Mouse (Mus musculus): Measurements from ENCODE around the gene Alcam. TPM values are rescaled to one million over a fixed set of nuclear protein-coding genes. Genes with fewer than 3 reads are reported as not detected.

Gene Alcam
- 93.8 TPM for polyA plus RNA-seq (2015; fragmentation: Illumina TruSeq; extraction: RNeasy Lipid Tissue Mini Kit (QIAGEN cat#74804); ENCODE audit: low read depth, low replicate concordance)

GRCm38 (mm10) chr16:52453971-52454514, at the start of gene Alcam:
Gene Alcam (minus strand): TSS chr16:52454074.

